Mouse (Mus musculus): ENCODE data around the gene Ispd.

The Ispd gene

GRCm38 (mm10) chr12:36564146-36564545 is 182.9 kb downstream of the Ispd start:
- no peak for DNase-seq (ENCODE audit: low spot score in 2 of 2)

DNA sequence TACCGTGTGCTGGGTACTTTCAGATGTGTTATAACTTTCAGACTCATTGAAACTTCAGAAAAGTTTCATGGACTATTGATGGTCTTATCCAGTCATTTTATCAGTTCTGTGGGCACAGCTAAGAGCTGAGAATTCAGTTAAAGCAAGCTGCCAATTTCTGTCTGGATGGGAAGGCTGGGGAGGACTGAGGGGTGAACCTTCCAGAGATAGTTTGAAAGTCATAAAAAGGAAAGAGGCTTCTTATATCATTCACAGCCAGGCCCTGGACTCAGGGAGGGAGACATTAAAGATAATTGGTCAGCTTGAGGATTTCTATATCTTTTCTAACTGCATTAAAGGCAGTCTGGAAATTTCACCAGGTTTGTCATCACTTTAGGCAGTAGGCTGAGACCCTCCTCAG is 185.7 kb downstream of the Ispd start:
- DNase-seq (ENCODE audit: low spot score in 2 of 2) = no peak

- DNase-seq (ENCODE audit: low spot score in 2 of 2) = no peak
Observed at GRCm38 (mm10) chr12:36570414-36571095, 189.3 kb downstream of the Ispd start.

DNA sequence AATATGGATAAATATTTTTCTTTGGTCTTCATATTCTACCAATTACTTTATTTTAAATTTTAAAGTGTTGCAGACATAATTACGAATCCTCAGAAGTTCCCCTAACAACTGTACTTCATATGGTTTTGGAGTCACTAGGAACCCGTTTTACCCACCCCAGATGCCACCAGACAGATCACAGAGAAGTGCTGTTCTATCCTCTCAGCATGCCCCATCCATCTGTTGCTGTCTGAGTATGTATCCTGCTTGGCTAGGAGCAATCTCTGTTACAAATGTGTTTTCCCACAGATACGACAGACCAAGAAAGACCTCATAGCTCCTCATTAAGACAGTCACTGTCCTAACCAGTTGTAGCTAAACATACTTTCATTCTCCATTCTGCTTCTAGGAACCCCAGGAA is 203.6 kb downstream of the Ispd start:
- DNase-seq (ENCODE audit: low spot score in 2 of 2) = no peak

DNA sequence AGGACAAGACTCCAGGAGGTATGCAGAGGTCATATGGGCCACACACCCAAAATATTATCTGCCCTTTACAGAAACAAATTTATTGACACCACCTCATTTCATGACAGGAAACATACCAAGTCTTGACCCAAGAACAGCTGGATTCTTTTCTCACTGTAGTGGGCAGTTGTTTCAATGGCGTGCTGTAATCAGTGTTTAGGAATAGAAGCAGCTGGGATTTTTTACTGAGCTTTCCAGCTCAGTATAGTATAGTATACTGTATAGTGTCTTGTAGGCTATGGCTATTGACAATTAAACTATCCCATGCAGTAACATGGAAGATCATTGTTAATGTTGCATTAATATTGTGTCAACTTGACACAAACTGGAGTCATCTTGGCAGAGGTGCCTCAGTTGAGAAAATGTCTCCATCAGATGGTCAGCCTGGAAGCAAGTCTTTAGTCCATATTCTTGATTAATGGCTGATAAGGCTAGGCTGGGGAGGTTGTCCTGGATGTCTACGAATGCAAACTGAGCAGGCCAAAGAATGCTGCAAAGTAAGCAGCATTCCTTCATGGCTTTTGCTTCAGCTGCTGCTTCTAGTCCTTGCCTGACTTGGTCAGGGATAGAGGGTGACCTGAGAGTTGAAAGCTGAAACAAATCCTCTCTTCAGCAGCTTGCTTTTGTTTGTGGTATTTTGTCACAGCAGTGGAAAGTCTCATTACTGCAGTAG is 216.4 kb downstream of the Ispd start:
- no peak for DNase-seq (ENCODE audit: low spot score in 2 of 2)

GRCm38 (mm10) chr12:36621960-36622736 is 240.9 kb downstream of the Ispd start:
- no peak for DNase-seq (ENCODE audit: low spot score in 2 of 2)

GRCm38 (mm10) chr12:36627204-36627603 is 246.0 kb downstream of the Ispd start:
- no peak for DNase-seq (ENCODE audit: low spot score in 2 of 2)

DNA sequence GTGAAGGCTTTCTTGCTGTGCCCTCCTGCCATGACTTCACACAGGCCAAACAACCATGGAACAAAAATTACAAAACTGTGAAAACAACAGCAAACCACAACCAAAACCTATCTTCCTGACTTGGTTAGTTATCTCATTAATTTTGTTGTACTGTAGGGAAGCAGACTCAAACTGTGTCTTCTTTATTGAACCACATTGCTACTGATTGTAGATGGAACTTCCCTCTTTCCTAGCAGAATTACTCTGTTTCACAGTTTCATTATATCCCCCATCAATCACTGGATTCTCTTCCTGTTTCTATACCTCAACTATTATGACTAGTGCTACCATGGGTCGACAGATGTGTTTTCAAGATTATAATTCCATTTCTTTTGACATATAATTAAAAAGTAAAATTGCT is 251.2 kb downstream of the Ispd start:
- no peak for DNase-seq (ENCODE audit: low spot score in 2 of 2)

GRCm38 (mm10) chr12:36647514-36647913 is 266.3 kb downstream of the Ispd start:
- DNase-seq (ENCODE audit: low spot score in 2 of 2) = no peak

GRCm38 (mm10) chr12:36662496-36662895 is 281.2 kb downstream of the Ispd start:
- DNase-seq (ENCODE audit: low spot score in 2 of 2) = no peak

DNA sequence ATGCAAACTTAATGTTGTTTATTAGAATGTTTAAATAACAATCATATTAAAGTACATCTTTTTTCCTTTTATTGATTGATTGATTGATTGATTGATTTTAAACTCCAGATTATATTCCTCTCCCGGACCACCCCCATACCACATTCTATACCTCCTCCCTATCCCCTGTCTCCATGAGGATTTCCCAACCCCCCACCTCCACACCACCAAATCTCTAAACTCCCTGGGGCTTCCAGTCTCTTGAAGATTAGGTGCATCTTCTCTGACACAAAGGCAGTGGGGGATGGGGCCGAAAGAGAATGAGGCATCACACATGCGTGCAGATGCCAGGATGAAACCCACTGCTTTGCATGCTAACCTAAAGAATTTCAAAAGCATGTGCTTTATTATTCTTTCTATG is 283.5 kb downstream of the Ispd start:
- DNase-seq (ENCODE audit: low spot score in 2 of 2) = no peak

GRCm38 (mm10) chr12:36666771-36667170 is 285.5 kb downstream of the Ispd start:
- DNase-seq (ENCODE audit: low spot score in 2 of 2) = no peak

DNA sequence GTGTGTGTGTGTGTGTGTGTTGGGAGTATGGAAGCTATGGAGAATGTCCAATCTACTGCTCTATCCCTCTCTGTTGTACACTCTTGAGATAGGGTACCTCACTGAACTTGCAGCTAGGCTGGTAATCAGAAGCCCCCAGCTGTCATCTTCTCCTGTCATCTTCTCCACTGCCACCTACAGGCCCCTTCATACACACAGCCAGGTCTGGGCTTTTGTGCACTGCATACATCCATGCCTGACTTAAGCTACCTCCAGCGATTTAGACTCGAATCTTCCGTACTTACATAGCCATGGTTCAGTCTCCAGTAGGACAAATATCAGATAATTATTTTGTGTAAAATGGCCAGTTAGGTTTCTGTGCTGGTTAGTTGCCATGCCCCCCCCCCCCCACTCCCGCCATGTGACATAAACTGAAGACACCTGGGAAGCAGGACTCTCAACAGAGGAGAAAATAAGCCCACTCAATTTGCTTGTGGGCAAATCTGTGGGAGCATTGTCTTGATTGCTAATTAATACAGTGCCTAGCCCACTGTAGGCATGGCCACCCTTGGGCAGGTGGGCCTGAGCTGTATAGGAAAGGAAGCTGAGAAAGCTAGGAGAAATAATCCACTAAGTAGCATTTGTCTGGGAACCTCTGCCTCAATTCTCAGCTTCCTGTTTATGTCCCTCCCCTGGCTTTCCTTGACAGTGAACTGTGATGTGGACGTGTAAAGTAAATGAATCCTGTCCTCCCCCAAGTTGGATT is 289.1 kb downstream of the Ispd start:
- no peak for DNase-seq (ENCODE audit: low spot score in 2 of 2)

DNA sequence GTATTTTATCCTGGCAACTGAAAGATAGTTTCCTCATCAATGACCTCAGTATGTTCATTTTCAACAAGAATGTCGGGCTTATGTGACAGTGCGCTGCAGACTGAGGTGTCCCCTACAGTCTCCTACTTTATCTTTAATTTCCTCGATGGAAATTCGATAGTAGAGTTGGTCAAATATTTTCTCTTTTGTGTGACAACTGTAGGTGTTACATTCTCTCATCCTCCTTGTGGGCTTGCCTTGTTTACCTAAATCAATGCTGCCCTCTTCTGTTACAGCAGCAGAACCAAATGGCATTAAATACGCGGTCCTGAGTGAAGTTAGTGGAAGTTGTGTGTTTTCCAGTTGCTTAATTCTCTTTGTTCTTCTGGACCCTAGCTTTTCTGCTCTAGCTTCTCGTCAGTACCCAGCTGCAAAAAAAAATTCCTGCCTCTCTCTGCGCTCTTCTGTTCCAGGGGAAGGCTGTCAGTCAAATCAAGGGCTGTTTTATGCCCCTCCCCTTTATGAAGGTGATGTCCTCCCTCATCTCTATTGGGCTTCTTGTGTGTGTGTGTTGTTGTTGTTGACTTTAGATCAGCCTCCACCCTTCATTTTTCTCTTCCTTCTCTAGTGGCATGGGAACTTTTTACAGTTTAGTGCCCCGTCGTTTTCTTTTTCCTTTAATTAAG is 289.8 kb downstream of the Ispd start:
- DNase-seq (ENCODE audit: low spot score in 2 of 2) = no peak

- DNase-seq (ENCODE audit: low spot score in 2 of 2) = no peak
Observed at GRCm38 (mm10) chr12:36674481-36674880, 293.2 kb downstream of the Ispd start.

- no peak for DNase-seq (ENCODE audit: low spot score in 2 of 2)
Observed at GRCm38 (mm10) chr12:36678220-36678619, 297.0 kb downstream of the Ispd start.

DNA sequence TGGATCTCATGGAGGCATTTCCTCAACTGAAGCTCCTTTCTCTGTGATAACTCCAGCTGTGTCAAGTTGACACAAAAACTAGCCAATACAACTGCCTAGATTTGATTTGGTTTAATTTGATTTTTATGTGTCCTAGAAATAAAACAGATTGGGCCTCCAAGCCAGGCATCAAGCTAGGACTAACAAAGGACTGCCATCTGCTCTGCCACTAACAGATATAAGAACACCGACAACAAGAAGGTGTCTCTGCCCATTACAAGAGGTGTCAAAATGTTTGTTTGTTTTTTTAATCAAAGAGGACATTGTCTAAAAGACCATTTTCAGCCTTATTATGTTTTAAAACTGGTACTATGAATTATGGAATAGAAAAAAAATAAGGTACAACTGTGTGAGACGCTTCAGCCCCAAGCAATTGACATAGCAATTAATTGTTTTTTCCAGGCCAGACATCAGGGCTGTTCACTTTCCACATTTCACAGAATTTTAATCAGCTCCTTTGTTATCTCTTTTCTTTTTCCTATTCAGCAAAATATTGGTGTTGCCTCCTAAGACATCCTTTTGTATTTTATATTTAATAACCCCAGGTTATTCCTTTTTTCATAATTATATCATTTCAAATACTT is 299.7 kb downstream of the Ispd start:
- DNase-seq (ENCODE audit: low spot score in 2 of 2) = no peak

- DNase-seq (ENCODE audit: low spot score in 2 of 2) = no peak
Observed at GRCm38 (mm10) chr12:36681779-36682178, 300.5 kb downstream of the Ispd start.

DNA sequence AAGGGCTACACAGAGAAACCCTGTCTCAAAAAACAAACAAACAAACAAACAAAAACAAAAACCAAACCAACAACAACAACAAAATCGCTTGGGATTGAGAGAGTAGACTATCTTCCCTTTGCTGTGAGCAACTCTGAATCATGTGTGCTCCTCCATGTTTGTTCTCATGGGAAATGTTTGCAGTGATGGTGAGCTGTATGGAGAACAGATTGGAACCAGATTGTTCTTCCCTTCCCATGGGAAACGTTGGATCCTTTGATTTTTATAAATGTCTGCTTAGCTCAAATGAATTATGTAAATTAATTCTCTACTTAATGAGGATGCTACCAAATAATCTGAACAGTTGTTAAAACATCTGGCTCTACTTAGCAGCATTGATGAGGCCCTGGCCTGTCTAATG is 312.8 kb downstream of the Ispd start:
- DNase-seq (ENCODE audit: low spot score in 2 of 2) = no peak

DNA sequence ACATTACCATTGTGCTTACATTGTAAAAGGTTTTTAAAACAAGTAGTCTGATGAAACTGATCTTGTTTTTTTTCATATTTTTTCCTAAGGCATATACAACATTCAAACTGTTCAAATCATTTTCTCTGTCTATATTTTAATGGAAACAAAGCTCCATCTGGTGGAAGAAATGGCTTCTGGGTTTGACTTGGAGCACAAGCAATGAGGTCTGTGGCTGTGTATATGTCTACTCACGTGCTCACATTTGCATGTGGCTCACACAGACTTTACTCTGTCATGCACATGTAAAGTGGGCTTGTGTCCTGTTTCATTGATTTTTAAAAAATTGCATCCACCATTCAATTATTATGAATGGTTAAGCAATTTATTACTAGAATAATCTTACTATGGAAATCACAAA is 323.1 kb downstream of the Ispd start:
- no peak for DNase-seq (ENCODE audit: low spot score in 2 of 2)

- DNase-seq (ENCODE audit: low spot score in 2 of 2) = no peak
Observed at GRCm38 (mm10) chr12:36708810-36709209, 327.6 kb downstream of the Ispd start.
